Mouse (Mus musculus) spleen, adult 2 months (tissue): ENCODE measurements around the gene Trappc6b. TPM values are rescaled to one million over a fixed set of nuclear protein-coding genes. Genes with fewer than 3 reads are reported as not detected.

Experiments
- DNase-seq, 2 experiments: peaks; one replicate each; pipeline versions ENCODE4 v3.0.0 to v3.0.0-alpha.2; 2012 to 2021; ENCODE audit warnings: low spot score in 2 of 2, low read depth in 1 of 2
- H3K27ac ChIP-seq: fragments of 200-500 bp; 2 replicates; pipeline ENCODE4 v1.5.1; 2012; ENCODE audit warnings: low read length, inconsistent platforms; ENCODE audit not compliant: insufficient read depth
- H3K27me3 ChIP-seq: fragments of 200-500 bp; 2 replicates; pipeline ENCODE4 v1.6.1; 2012; ENCODE audit warnings: mild to moderate bottlenecking, moderate library complexity, low read length, inconsistent platforms; ENCODE audit not compliant: control insufficient read depth, insufficient read depth
- H3K36me3 ChIP-seq: fragments of 200-500 bp; 2 replicates; pipeline ENCODE4 v1.6.1; 2012; ENCODE audit warnings: mild to moderate bottlenecking, low read length, inconsistent platforms; ENCODE audit not compliant: control insufficient read depth, insufficient read depth
- H3K4me1 ChIP-seq: fragments of 200-500 bp; 2 replicates; pipeline ENCODE4 v1.6.1; 2011; ENCODE audit warnings: inconsistent platforms; ENCODE audit not compliant: control insufficient read depth, insufficient read depth, insufficient read length
- H3K4me3 ChIP-seq: fragments of 200-500 bp; 2 replicates; pipeline ENCODE4 v1.5.1; 2011; ENCODE audit warnings: mild to moderate bottlenecking, inconsistent platforms; ENCODE audit not compliant: insufficient read depth, insufficient read length; ENCODE audit errors: extremely low read depth
- CTCF ChIP-seq: fragments of 200-500 bp; IDR thresholded peaks from 2 replicates; pipeline ENCODE4 v1.5.1; 2011; ENCODE audit warnings: mild to moderate bottlenecking, inconsistent platforms; ENCODE audit not compliant: insufficient read depth, insufficient read length, insufficient replicate concordance; ENCODE audit errors: extremely low read depth
- POLR2A ChIP-seq: fragments of 200-500 bp; IDR thresholded peaks from 2 replicates; pipeline ENCODE4 v1.6.1; 2011; ENCODE audit warnings: low read depth, low read length, inconsistent platforms
- WGBS: fragments of 180-500 bp; shearing (Covaris S2); methylation state at CpG from one replicate; pipeline ENCODE4 v1.1.7; 2018; 5-methylcytosine and 5-hydroxymethylcytosine counted together
- polyA plus RNA-seq: library from polyadenylated mRNA; depleted of rRNA; stranded (reverse); fragments of >200 nt; gene quantifications from 2 replicates; pipeline ENCODE4 v1.2.3, GENCODE M21; 2012

Gene Trappc6b
- polyA plus RNA-seq, 1 experiment: 62.8 TPM

DNA sequence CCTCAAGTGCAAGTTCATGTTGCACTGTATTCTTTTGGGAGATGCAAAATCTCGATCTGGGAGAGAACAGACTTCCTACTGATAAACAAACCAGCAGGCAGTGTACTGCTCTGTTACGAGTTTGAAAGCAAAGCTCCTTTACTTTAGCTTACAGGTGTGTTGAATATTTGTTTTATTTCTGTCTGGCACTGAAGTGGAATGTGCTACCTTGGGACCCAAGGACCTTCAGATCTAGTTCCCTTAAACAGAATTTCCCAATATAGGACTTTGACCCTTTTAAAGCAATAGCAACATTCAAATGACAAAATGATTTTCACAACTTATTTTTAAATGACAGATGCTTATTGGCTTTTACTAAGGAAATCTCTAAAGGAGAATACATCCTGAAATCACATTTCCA, 32.3 kb upstream of the Trappc6b start:
- DNase-seq: no peak
- no peak for TF ChIP-seq POLR2A
- no peak for TF ChIP-seq CTCF
- 64% methylated on average over 2 of the region's 2 CpGs for WGBS
- Histone ChIP-seq H3K36me3 (no peaks in the 10 kb centered on the region), H3K27me3 (no peaks in the 10 kb centered on the region), H3K4me1 (no peaks in the 10 kb centered on the region), H3K4me3 (no peak overlapping the region), H3K27ac (no peak overlapping the region)

GRCm38 (mm10) chr12:59086171-59086570, 24.9 kb upstream of the Trappc6b start:
- no peaks in the 10 kb centered on the region for H3K27me3 ChIP-seq
- H3K36me3 ChIP-seq: no peaks in the 10 kb centered on the region
- no peak for TF ChIP-seq POLR2A
- TF ChIP-seq CTCF: no peak
- 79% methylated on average over 5 of the region's 5 CpGs for WGBS
- no peak for DNase-seq
- H3K4me1 ChIP-seq: no peaks in the 10 kb centered on the region
- H3K4me3 ChIP-seq: no peak overlapping the region
- H3K27ac ChIP-seq: no peak overlapping the region

DNA sequence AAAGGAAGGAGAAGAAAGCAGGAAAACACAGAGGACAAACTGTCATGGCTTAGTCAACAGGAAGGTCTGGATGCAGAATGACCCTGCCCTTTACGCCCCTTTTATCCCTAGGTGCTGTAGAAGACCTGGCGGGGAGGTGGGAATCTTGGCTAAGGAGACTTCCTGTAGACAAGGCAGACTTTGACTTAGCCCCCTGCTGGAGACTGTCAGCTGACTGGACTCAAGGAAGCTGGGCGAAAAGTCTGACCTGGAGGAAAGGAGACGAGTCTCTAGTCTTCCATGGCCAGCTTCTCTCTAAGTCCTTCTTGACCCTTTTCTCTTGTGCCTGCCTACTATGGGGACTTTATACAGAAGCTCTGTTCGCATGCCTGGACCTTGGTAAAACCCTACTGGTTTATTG, 23.2 kb upstream of the Trappc6b start:
- Histone ChIP-seq H3K4me1 (no peaks in the 10 kb centered on the region), H3K4me3 (no peak overlapping the region), H3K27me3 (no peaks in the 10 kb centered on the region), H3K36me3 (no peaks in the 10 kb centered on the region), H3K27ac (no peak overlapping the region)
- no peak for TF ChIP-seq CTCF
- no peak for TF ChIP-seq POLR2A
- WGBS: 74% methylated on average over 5 of the region's 5 CpGs
- DNase-seq: no peak

DNA sequence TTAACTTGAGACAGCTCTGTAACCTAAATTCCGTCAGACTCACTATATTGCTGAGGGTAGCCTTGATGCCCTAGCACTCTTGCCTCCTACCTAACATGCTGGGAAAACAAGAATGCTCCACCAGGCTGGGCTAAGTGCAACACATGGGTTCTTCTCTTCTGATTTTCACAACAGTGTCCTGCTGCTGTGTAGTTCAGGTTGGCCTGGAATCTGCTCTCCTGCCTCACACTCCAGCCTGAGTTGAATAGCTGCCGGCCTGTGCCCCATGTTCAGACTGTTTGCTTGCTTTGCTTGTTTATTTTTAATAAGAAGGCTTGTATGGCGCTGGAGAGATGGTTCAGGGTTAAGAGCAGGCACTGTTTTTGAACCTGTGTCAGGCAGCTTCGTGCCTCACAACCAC, 19.2 kb upstream of the Trappc6b start:
- Histone ChIP-seq H3K27me3 (no peaks in the 10 kb centered on the region), H3K27ac (no peak overlapping the region), H3K4me3 (no peak overlapping the region), H3K4me1 (no peaks in the 10 kb centered on the region), H3K36me3 (no peaks in the 10 kb centered on the region)
- WGBS: 94% methylated on average over 4 of the region's 4 CpGs
- DNase-seq: no peak
- TF ChIP-seq POLR2A: no peak
- TF ChIP-seq CTCF: no peak

- TF ChIP-seq CTCF (no peak), POLR2A (no peak)
- no peaks in the 10 kb centered on the region for H3K4me1 ChIP-seq
- H3K4me3 ChIP-seq: no peak overlapping the region
- WGBS: 86% methylated on average over 3 of the region's 3 CpGs
- H3K27me3 ChIP-seq: no peaks in the 10 kb centered on the region
- no peak overlapping the region for H3K27ac ChIP-seq
- DNase-seq: no peak
- H3K36me3 ChIP-seq: peaks cover 7% of the 10 kb centered on the region
Observed at GRCm38 (mm10) chr12:59077883-59078282, 16.6 kb upstream of the Trappc6b start.

DNA sequence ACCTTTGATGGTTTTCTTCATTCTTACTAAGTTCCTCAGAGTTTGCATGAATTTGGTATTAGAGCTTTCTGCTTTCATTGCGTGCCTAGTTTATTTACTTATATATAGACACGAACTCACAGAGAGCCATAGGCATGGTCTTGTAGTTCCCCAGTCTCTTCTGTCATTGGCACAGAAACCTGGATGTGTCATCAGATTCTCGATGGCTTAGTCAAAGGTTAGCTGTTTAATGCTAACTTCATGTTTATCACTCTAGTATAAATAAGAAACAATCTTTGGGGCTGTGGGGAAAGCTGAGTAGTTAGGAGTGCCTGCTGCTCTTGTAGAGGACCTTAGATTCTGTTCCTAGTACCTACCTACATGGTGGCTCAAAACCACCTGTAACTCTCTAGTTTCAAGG, 15.7 kb upstream of the Trappc6b start:
- TF ChIP-seq CTCF: no peak
- TF ChIP-seq POLR2A: no peak
- WGBS: 85% methylated on average over 3 of the region's 3 CpGs
- no peak for DNase-seq
- Histone ChIP-seq H3K36me3 (peaks cover 14% of the 10 kb centered on the region), H3K27ac (no peak overlapping the region), H3K4me1 (no peaks in the 10 kb centered on the region), H3K27me3 (no peaks in the 10 kb centered on the region), H3K4me3 (no peak overlapping the region)

GRCm38 (mm10) chr12:59074052-59074451, 12.8 kb upstream of the Trappc6b start:
- H3K4me1 ChIP-seq: no peaks in the 10 kb centered on the region
- WGBS: 93% methylated on average over 3 of the region's 3 CpGs
- DNase-seq: no peak
- no peak overlapping the region for H3K27ac ChIP-seq
- no peaks in the 10 kb centered on the region for H3K27me3 ChIP-seq
- no peak overlapping the region for H3K4me3 ChIP-seq
- peaks cover 33% of the 10 kb centered on the region for H3K36me3 ChIP-seq
- TF ChIP-seq CTCF: no peak
- no peak for TF ChIP-seq POLR2A

- no peak overlapping the region for H3K27ac ChIP-seq
- WGBS: 95% methylated on average over 11 of the region's 11 CpGs
- H3K4me1 ChIP-seq: no peaks in the 10 kb centered on the region
- H3K36me3 ChIP-seq: peaks cover 42% of the 10 kb centered on the region
- no peak for DNase-seq
- H3K27me3 ChIP-seq: no peaks in the 10 kb centered on the region
- no peak overlapping the region for H3K4me3 ChIP-seq
- TF ChIP-seq POLR2A: no peak
- TF ChIP-seq CTCF: no peak
Observed at GRCm38 (mm10) chr12:59072286-59072685, 11.0 kb upstream of the Trappc6b start.
